Mouse (Mus musculus) ES-Bruce4 (cell line): ENCODE measurements around the gene Dbil5.

ENCODE experiments used
- CTCF ChIP-seq: IDR thresholded peaks from one replicate; pipeline ENCODE4 v1.8.1; 2011; ENCODE audit warnings: low read depth, low read length
- POLR2A ChIP-seq: IDR thresholded peaks from one replicate; pipeline ENCODE4 v1.8.1; 2011; ENCODE audit warnings: low read length; ENCODE audit not compliant: insufficient read depth

DNA sequence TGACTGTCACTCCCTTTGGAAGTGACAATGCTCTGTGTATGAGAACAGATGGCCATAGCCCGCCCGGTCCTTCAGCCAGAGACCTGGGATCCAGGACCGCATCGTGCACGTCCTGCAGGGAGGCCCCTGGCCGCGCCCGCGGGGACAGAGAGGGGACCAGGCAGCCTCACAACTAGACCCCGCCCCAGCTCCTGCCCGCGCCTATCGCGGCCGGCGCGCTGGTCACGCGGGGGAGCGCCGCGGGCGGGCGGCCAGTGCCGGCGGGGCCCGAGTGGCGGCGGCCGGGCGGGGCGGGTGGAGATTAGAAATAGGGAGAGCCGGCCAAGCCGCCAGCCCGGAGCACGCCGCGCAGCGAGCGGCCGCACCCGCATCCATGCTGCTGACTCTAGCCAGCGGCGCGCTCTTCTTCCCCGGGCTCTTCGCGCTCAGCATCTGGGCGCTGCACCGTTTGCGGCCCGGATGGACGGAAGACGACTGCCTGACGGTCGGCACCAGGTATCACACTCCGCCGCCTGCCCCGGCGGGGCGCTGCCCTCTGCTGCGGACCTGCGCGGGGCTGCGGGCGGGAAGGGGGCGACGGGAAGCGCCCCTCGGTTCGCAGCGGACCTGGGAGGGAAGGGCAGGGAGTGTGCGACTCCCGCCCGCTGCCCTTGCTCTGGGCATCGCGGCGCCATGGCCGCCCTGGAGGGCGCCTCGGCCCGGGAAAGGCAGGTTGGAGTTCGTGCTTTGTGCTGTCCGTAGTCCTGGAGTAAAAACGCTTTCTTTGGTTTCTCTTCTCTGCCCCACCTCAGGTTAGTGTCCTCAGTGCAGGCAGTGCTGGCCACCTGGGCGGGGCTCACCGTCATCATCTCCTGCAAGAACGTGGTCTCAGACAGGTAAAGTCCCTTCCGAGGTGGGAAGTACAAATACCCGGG lies 15.4 kb upstream of the Dbil5 start:
- no peak for TF ChIP-seq CTCF
- TF ChIP-seq POLR2A: no peak
